Mouse (Mus musculus): ENCODE data around the gene Inha.

Inha gene

DNA sequence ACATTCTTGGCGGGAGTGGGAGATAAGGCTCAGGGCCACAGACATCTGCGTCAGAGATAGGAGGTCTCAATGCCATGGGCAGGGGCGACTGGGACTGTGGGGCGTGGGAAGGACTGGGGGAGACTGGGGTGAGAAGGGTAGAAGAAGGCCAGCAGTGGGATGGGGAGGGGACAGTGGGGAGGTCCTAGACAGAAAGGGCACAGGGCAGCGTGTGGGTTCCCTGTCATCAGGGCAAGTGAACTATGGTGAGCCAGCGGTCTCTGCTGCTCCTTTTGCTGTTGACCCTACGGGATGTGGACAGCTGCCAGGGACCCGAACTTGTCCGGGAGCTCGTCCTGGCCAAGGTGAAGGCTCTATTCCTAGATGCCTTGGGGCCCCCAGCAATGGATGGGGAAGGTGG lies at the start of gene Inha:
Gene Inha (plus strand): TSS at position 72 of the 400 bp plus-strand sequence.
- DNase-seq (ENCODE audit: low read depth) = no peak

DNA sequence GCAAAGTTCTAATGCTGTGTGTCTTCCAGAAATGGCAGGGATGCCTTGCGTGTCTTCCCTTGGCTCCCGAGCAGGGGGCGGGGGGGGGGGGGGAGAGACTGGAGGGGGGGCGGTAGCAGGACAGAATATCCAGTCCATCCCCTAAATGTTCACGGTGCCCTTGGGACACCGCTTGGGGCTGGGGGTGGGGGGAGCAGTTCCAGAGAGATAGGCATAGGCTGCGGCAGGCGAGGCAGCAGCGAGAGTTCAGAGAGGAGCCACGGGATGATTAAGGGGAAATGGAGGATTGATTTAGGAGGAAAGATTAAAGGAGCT lies 49.2 kb upstream of the Inha start:
- DNase-seq (ENCODE audit: low read depth) = no peak

DNA sequence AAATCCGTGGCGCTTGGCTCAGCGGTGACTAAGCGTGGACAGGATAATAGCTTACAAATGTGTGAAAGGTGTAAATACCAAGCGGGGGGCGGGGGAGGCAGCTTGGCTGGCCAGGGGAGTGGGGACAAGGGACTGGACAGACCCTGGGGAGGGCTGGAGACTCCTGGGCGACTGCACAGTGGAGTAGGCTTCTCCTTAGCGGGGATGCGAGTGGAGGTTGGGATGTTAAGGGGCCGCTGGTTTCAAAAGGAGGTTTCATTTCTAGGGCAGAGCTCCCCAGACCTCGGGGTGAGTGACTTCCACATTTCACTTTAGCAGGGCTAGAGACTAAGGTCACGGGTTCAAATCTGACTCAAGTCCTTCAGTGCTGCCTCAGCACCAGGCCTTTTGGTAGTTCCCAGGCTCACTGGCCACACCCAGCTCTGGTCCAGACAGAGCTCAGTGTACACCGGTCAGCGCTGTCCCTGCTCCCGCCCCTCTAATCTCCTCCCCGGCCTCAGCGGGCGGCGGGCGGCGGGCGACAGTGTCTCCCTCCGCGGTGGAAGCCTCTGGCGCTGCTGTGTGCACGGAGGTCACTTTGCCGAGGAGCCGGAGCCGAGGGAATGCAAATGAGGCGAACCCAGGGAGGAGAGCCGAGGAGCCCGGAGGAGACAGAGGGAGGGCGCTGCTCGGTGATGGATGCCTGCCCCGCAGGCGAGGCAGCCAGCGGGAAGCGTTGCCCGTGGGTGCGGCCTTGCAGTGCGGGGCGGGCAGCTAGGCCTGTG lies 48.7 kb upstream of the Inha start:
- DNase-seq (ENCODE audit: low read depth) = no peak

DNA sequence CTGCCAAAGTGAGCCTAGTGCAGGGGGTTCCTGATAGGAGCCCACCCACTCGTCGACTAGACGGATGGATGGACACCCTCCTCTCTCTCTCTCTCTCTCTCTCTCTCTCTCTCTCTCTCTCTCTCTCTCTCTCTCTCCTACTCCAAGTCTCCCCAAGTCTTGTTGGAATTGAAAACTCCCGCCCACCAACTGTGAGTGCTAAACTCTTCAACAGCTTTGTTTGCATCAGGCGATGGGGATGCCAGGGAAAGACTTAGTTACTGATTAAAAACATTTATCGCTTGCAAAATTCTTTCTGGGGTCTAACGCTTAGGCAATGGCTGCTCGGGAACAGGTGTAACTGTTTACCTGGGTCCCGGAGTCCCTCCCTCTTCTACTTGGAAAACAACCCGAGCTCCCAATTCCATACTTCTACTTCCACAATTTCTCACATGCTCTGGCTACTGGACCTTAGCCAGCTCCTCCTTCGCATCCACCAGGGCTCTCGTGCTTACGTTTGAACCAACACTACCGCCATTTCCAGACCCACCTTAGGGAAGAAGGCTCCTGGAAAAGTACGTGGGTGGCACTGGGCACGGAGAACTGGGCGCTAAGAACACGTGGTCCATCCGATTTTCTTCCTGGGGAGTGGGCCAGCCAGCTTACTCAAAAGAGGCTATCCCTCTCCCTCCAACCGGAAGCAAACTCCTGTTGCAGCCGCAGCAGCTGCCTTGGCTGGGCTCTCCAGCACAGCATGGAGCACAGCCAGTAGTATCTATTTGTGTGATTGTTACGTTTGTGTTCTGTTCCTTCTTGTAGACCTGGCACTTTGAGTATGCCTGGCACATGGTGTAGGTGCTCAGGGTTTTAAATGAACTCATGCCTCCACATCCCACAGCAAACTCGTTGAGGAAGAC lies 47.8 kb upstream of the Inha start:
- no peak for DNase-seq (ENCODE audit: low read depth)

- no peak for DNase-seq (ENCODE audit: low read depth)
Measured at GRCm38 (mm10) chr1:75460297-75460696, 46.6 kb upstream of the Inha start.

DNA sequence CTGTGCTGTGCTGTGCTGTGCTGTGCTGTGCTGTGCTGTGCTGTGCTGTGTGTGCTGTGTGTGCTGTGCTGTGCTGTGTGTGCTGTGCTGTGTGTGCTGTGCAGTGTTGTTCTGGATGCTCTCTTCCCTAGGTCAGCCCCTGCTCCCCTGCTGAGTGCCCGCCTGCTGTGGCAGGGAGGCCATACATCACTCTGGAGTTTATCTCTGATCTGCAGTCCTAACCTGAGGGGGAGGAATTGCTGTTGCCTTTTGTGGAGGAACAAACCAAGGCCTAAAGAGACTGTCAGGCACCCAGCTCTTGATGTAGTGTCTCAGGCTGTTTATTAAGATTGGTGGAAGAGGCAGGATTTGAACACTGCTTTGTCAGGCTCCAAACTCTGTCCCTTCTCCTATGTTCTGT lies 44.2 kb upstream of the Inha start:
- DNase-seq (ENCODE audit: low read depth) = no peak

DNA sequence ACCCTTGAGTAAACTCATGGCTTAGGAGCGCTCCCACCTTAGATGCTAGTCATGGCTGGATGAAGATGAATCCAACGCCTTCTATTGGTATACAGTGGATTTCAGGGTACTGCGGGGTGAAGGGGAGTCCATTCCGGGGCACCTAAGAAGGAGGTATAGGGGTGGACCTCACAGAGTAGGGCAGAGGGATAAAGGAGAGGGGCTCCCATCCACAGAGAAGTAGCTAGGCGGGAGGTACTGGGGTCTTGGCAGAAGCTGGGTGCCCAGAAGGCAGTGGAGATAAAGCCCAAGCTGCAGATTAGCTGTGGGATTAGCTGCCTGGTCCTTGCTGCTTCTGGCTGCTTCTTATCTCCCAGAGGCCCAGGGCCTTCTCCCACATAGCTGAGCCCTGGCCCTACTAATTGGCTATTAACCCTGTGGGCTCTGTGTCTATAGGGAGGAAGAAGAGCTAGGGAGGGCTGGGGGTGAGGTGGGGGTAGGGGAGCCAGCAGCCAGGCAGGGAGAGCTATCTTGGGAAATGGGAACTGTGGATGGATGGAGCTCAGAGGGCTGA lies 43.1 kb upstream of the Inha start:
- no peak for DNase-seq (ENCODE audit: low read depth)

DNA sequence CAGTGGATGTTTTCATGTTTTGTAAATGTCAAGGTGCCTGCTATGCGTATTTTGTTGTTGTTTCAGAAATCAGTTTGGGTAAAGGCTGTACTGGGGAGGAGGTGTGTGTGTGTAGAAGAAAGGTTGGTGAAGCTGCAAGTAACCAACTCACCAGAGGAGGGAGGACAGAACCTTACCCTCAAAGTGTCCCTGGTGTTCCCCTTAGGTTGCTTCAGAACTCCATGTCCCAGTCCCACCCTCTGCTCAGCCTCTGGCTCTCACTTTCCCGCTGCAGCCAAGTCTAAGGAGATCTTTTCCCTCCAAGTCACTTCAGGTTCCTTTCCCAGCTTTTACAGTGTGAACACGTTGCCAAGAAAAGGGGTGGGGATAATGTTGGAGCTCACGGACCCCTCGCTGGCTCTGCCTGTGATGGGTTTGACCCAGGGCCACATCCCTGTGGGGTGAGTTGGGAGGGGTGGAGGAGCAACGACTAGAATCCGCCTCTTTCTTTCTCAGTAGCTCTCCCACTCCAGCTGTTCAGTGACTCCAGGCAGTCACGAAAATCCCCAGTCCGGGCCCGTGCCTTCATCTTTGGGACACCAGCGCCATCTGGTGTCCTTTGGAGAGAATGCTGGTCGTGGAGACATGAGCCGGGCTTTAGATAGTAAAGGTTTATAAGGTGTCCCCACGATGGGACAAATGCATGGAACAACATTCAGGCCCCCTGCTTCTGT lies 39.5 kb upstream of the Inha start:
- DNase-seq (ENCODE audit: low read depth) = no peak

- no peak for DNase-seq (ENCODE audit: low read depth)
Measured at GRCm38 (mm10) chr1:75469287-75469825, 37.5 kb upstream of the Inha start.

DNA sequence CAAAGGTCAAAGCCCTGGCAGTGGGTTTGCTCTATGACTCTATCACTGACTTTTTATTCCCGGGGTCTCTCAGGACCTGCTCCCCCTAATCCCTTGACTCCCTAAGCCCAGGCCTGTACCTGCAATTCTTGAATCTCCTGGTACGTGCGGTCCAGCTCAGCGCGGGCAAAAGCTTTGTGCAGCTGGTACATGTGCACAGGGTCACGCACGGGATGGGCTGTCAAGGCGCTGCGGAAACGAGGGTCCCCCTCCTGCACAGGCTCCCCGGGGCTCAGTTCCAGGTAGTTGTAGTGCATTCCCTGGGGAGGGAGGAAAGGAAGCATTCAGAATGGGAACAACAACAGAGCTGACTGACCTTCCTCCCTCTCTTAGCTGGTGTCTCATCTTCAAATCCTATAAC lies 30.4 kb upstream of the Inha start:
- DNase-seq (ENCODE audit: low read depth) = no peak

DNA sequence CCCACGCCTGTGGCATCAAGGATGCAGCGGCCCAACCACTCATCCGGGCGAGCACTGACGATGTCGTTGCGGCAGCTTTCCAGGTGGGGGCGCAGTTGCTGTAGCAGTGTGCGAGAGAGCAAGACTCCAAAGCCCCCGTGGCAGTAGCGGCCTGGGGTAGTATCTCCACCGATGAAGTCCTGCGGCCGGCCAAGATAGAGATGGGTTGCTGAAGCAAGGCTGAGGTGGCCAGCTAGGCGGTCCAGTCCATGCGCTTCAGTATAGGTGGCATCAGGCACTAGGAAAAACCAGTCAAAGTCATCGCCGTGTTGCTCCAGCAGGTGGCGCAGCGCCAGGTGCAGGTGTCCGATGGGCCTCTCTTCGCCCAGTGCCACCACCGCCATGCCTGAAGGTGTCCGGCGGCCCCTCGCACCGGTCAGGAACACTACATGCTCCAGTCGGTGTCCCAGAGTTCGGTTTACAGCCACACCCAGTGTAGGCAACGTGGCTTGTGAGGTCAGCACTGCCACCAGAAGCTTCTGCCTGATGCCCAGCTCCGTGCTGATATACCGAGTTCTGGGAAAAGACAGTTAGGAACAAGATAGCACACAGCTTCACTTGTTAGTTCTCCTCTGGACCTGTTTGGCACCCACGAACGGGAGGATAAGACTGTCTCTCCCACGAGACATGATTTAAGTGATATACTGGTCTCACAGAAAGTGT lies 29.5 kb upstream of the Inha start:
- peak; percentile 37 for DNase-seq (ENCODE audit: low read depth)

DNA sequence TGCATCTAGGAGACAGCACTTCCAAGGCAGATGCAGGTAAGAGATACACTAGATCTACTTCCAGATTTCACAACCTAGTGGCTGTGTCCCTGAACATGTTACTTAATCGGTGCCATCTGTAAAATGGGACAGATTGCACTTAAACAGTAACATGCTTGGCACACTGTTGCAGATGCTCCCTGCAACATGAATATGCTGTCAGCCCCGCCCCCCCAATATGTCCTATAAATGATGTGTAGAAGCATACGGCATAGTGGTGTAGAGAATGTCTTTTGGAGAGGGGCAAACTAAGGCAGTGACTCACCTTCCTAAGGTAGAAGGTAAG lies 28.9 kb upstream of the Inha start:
- no peak for DNase-seq (ENCODE audit: low read depth)

- DNase-seq (ENCODE audit: low read depth) = no peak
Measured at GRCm38 (mm10) chr1:75478497-75478896, 28.4 kb upstream of the Inha start.

GRCm38 (mm10) chr1:75478916-75479634 lies 27.8 kb upstream of the Inha start, which contains the start of the genes Chpf and Tmem198:
Gene Chpf, minus strand, starts transcription at chr1:75479307.
Gene Tmem198, plus strand, starts transcription at chr1:75479532.
- peak; percentile 84 for DNase-seq (ENCODE audit: low read depth)

GRCm38 (mm10) chr1:75479635-75479989 lies 27.3 kb upstream of the Inha start:
- DNase-seq (ENCODE audit: low read depth) = no peak

GRCm38 (mm10) chr1:75480036-75480435 lies 26.8 kb upstream of the Inha start:
- DNase-seq (ENCODE audit: low read depth) = no peak

GRCm38 (mm10) chr1:75480735-75481134 lies 26.1 kb upstream of the Inha start:
- DNase-seq (ENCODE audit: low read depth) = no peak

- DNase-seq (ENCODE audit: low read depth) = no peak
Measured at GRCm38 (mm10) chr1:75486561-75486960, 20.3 kb upstream of the Inha start.

GRCm38 (mm10) chr1:75487040-75487404 lies 19.9 kb upstream of the Inha start:
- no peak for DNase-seq (ENCODE audit: low read depth)

GRCm38 (mm10) chr1:75487405-75488161 lies 19.3 kb upstream of the Inha start:
- no peak for DNase-seq (ENCODE audit: low read depth)
